Mouse (Mus musculus) spleen, adult 18-20 months (tissue): ENCODE data around the gene Dock8.

Experiments
- DNase-seq, 2 experiments: peaks; one replicate each; pipeline ENCODE4 v3.0.0; 2022; ENCODE audit warnings: mixed read lengths in 2 of 2

The Dock8 gene

DNA sequence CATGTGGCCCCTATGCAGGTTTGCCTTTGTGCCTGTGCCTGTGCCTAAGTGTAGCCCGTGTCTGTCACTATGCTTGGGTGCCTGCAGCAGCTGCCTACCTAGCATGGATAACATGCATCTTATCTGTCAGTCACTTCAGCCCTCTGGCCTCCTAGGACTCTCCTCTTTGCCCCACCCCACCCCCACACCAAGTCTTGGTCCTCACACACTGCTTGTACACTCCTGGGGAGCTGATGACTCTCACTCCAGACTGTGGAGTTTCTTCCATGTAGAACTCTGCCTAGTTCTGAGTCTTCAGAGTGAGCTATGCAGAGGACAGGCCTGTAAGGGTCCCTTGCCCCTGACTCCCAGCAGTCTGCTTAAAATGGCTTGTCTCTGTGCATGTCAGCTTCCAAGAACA, 136.8 kb downstream of the Dock8 start:
- no peak for DNase-seq

DNA sequence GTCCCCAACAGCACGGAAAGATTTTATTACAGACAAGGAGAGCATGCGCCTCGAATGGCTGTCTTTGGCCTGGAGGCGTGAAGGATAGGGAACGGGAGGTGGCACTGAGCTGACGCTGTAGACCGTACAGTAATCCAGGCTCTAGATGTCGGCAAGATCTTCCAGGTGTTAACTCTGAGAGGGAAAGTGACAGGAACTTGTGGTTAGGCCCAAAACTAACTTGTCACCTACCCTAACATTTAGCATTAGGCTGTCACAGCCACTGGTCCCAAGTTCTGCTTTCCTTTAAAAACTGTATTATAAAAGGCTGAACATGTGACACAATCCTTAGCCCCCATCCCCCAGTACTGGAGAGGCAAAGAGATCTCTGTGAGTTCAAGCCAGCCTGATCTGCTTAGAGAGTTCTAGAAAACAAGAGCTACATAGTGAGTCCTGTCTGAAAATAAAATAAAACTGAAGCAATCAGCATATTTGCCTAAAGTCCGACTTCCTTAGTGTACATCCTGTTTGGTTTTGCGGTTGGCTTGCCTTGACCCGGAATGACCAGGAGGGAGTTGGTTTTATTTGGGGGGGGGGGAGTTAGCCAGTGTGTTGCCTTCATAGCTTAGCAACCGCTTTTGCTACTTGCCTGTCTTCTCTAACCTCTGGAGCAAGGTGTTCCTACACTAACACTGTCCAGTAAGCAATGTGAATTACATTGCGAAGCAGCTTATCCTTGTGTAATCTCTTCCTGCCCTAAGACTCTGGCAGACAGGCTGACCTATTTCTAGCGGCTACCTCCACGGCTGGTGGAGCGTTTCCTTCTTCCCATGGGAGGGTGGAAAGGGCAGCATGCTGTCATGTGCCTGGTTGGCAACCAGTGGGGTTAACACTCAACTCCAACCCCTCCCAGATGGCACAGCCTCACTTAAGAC, 138.8 kb downstream of the Dock8 start:
- DNase-seq = no peak

DNA sequence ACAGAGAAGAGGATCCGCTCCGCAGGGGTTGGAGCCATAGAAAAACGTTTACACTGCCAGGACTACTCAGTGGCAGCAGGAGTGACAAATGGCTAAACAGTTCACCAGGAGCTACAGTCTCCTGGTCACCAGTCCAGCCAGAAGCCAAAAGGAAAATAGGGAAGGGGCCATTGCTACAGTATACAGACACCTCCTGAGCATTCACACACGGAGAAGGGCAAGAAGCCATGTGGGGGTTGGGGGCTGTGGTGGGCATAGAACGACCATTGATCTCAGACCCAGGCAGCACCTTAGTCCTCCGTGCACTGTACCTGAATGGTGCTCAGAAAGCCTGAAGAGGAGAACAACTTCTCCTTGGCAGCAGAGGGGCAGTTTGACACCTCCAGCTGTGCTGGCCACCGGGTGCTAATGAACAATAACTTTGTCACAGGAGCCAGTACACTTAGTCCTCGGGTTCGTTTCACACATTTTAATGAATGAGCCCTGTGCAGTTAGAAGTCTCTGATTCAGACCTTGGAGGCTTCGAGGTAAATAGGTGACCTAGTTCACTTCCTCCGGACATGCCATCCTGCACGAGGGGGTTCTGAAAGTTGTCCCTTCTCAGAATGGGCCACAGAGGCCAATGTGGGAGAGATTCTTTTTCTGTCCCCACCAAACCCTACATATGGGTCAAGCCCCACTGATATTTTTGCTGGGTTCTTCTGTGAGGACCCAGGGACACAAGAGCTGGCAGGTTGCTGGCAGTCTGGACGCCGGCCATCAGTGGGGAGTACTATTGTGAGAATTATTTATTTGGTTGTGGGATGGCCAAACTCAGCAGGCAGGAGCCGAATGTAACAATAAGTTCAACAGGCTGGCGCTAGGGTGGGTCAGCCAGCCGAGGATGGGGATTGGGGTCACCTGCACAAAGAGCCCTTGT, 145.0 kb downstream of the Dock8 start:
- DNase-seq = no peak

DNA sequence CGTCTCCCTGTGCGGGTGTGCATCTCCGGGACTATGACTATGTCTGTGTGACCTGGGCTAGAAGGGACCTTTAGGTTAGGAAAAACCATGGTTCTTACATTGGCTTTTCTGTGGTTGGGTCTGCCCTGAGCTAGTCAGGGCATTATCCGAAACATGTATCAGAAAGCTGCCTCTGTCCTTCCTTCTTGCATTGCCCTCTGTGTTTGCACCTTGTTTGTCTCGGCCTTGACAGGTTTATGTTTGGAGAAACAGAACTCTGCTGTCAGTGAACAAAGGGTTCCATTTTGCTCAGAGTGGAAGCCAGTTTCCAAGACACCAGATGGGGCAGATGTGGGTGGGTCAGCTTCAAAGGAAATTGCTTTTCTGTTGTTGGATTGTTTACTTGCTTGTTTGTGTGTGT, 145.8 kb downstream of the Dock8 start:
- no peak for DNase-seq

DNA sequence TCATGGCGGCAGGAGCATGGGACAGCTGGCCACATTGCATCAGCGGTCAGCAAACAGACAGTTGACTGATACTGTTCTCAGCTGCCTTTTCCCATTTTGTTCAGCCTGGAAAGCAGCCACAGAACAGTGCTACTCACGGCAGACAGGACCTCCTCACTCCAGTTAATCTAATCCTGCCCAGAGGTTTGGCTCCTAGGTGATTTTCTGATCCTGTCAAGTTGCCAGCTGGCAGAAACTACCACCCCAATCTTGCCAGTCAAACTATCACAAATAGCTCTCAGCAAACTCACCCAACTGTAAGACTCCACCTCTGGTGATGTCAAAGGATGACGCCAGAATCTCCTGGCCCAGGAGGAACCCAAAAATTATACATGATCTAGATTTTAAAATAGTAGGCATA, 146.8 kb downstream of the Dock8 start:
- no peak for DNase-seq

DNA sequence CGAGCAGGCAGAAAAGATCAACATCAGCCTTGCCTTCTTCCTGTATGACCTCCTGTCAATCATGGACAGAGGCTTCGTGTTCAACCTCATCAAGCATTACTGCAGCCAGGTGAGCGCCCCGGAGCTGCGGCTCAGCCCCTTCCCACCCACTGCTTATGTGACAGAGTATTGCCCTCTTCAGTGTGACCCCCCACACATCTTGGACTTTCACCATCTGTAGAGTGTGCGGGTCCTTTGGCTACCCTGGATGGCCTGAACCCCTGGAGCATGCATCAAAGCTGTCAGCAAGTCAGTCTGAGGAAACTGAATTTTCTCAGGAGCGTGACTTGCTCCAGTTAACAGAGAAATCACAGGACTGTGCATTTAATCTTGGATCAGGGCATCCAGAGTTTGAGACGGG, 150.5 kb downstream of the Dock8 start:
- no peak for DNase-seq

DNA sequence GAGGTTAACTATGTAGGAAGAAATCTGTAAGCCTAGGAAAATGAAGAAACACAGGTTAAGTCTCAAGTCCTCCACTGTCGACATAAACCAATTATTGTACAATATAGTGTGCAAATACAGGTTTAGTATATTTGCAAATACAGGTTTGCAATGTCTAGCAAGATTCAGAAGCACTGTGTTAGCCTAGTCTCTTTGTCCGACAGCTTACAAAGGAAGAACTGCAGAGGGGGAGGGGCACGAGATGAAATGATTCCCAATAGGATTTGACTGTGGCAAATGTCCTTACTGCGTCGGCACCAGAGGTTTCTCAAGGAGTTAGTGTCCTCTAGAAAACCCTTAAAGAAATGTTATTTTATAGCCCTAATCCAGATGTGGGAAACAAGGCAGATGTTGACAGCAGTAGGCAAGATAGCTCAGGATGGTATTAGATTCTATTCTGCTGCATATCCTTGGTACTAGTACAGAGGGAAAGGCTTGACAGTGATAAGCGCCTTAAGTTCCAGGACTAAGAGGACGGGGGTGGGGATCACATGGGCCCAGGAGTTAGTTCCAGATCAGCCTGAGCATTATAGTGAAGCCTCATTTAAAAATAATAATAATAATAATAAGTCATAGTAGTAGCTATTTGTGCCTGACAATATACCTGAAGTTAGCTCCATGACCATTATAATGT, 155.3 kb downstream of the Dock8 start:
- no peak for DNase-seq

DNA sequence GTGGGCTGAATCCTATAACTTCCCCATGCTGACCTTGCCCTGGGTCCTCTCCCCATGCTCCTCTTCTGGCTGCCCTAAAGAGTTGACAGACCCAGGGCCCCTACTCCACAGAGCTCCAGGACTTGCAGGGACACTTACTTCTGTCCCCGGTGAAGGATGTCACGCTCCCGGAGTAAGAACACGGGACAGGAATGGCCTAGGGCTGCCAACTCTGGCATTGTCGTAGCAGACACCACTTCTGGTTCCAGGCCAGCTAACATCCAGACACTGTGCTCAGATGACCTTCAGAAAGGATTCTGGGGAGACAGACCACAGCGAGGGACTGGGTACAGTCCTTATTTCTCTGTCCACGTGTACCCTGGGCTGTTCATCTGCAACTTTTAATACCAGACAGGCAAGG, 155.9 kb downstream of the Dock8 start:
- no peak for DNase-seq

DNA sequence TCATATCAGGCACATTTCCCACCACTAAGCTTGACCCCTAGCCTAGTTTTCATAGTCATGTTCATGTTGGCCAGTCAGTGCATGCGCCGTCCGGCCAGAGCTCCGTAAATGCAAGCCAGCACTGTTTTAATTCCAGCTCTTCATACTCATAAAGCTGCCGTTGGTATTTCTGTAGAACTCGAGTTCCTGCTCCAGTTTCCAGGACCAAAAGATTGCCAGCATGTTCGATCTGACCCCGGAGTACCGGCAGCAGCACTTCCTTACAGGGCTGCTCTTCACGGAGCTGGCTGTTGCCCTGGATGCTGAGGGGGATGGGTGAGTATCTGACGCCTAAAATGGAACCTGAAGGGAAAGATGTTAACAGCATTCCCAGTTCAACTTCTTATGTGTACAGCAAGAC, 156.4 kb downstream of the Dock8 start:
- no peak for DNase-seq

DNA sequence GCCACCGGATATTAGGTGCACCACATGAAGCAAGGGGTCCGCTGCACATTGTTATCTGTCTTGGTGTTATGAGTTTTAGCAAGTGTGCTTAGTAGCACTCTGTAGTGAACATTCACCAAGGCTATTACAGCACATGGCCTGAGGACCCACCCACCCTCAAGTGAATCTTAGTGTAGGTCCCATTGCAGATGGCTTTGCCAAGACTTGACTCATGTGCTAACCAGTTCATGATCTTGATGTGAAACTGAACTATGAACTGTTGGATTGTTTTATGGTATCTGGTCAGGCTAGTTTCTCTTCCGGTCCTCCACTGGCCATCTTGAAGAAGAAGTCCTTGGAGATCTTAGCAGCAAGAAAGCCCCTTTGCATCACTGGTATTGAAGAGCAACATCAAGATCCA, 162.9 kb downstream of the Dock8 start:
- no peak for DNase-seq

DNA sequence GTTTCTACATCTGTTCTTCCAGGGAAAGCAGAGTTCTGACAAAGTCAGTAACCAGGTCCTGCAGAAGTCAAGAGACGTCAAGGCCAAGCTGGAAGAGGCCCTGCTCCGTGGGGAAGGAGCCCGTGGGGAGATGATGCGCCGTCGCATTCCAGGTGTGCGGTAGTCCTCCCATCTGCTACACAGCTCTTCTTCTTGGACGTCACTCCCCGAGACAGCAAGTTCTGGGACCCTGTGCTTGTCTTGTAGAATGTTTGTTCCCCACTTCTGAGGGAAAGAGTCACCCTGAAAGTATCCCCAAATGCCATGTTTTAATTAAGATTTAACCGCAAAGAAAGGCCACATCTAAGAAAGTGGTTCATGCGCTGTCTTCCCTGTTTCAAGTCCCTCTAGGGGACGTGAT, 164.1 kb downstream of the Dock8 start:
- no peak for DNase-seq

DNA sequence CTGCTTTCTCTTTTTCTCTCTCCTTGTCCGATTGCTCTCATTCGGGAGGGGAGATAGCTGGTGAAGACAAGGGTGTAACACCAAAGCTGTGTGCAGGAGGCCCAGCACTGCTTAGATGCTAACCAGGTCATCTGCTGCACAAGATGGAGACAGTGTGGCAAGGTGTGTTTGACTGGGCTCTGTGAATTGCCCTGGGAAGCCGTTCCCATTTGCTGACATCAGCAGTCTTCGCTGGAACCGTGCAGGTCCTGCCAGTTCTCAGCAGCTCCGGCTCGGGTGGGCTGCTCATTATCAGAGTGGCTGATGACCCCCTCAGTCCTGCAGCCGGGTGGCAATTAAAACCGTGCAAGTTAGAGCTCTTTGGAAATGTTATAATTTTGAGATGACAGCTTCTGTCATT, 167.1 kb downstream of the Dock8 start:
- no peak for DNase-seq

DNA sequence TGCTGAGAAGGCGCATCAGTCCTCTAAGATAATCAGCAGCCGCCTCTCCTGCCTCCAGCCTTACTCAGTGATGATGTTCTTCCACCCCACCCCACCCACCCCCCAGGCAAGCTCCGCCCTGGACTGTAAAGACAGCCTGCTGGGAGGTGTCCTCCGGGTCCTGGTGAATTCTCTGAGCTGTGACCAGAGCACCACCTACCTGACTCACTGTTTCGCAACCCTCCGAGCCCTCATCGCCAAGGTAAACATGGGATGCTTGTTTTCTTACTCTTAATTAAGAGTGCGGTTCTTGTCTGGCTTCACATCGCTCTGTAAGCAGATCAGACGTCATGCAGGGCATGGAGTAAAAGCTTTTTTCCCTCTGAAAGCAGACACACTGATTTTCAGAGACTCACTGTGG, 172.1 kb downstream of the Dock8 start:
- DNase-seq = no peak

DNA sequence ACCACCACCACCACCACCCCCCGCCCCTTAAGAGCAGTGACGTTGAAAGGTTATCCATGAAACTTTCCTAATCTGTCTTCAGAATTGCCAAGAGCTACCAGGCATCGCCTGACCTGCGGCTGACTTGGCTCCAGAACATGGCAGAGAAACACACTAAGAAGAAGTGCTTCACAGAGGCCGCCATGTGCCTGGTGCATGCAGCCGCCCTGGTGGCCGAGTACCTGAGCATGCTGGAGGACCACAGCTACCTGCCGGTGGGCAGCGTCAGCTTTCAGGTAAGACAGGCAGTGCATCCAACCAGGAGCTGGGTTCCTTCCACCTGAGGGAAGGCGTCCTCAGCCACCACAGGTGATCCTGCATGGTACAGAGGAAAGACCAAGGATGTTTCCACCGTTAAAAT, 177.4 kb downstream of the Dock8 start:
- no peak for DNase-seq

DNA sequence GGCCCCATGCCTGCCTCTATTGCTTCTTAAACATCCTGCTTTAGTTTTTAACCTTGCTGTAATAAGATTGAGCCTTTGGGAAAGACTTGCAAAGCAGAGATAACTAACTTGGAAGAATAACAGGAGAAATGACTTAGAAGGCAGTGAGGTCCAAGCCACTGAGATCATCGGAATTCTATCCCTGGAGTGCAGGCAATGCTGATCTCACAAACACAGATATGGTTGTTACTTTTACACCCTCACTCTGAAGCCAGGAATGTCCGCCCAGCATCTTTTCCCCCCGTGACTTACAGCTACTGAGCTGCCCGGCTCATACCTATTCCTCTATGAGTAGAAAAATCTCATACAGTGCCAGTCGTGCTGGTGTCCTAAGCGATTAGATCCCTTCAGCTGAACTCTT, 180.7 kb downstream of the Dock8 start:
- DNase-seq = no peak

DNA sequence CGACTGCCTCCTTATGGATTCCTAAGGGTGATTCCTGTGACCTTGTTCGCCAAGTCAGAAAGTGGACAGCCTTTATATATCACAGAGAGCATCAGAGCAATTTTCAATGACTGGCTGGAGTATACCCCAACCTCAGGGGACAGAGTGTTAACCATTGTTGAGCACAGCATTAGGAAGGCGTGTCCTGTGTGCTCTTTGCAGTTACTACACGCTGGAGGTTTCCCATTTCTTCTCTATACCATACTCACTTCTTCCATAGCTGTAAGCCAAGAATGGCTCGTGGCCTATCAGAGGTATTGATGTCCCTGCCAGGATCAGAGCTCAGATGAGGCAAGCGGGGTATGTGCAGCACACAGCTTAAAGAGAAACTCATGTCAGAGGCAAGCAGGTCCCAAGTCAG, 181.2 kb downstream of the Dock8 start:
- no peak for DNase-seq

DNA sequence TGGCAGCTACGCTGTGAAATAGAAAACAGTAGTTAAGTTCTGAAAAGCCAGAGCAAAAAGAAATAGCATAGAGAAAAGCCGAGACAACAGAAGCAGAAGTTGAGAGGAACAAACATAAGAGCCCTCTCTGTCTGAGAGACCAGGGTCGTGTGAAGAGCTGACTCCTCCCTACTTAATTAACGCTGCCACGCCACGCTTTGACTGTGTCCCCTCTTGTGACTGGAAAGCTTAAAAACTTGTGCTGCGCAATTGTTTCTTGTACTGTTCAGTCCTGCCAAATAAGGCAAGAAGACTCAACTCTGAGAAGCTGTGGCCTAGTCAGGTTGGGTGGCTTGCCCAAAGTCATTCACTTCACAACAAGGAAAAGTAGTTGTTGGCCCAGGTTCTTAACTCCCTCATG, 184.7 kb downstream of the Dock8 start:
- DNase-seq = no peak

DNA sequence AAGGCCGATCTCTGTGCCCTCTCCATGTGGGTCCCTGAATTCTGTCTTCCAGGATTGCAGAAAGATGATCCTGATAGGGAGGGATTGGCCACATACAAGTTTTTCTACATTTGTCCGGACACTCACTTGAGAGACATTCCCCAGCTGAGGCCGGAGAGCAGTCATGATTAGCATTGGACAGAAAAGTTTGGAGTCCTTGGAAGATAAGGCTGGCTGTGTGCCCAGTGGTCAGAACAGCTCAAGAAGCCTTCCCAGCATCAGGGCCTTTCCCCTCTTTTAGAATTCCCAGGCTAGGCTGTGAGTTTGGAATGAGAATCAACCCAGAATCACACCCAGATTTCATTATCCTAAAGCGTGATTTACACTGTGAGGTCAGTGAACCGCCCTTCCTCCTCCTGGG, 187.0 kb downstream of the Dock8 start:
- DNase-seq = no peak

DNA sequence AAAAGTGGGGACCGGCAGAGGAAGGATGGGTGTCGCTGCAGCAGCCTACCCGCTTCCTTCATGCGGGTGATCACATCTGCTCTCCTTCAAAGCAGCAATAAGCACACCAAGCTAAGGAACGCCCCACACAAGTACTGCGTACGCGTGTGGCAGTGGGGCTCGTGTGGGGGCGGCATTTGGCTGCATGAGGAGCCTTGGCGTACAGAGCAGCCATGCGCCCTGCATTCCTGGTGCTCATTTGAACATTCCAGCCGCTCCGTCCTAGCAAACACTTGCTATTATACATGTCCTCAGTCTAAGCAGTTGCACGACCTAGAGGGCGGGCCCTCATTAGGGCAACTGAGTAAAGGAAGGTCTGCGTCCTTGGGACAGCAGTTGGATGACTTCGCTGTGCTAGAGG, 188.3 kb downstream of the Dock8 start:
- no peak for DNase-seq

DNA sequence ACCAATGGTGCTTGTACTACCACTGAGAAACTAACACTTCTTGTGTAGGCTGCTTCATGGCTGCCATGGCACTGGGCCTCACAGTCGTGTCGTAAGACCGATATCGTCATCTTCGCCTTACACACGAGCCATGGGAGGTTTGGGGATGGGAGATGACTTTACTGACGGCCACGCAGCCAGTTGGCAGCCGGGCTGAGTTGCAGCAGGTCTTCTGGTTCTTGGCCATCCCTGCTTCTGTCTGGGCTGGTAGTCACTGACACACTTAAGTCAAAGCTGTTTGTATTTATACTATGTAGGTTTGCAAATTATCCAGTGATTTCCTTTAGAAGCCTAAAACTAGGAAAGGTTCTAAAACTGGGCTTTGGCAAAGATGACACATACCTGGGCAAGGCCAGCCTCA, 194.4 kb downstream of the Dock8 start:
- no peak for DNase-seq

DNA sequence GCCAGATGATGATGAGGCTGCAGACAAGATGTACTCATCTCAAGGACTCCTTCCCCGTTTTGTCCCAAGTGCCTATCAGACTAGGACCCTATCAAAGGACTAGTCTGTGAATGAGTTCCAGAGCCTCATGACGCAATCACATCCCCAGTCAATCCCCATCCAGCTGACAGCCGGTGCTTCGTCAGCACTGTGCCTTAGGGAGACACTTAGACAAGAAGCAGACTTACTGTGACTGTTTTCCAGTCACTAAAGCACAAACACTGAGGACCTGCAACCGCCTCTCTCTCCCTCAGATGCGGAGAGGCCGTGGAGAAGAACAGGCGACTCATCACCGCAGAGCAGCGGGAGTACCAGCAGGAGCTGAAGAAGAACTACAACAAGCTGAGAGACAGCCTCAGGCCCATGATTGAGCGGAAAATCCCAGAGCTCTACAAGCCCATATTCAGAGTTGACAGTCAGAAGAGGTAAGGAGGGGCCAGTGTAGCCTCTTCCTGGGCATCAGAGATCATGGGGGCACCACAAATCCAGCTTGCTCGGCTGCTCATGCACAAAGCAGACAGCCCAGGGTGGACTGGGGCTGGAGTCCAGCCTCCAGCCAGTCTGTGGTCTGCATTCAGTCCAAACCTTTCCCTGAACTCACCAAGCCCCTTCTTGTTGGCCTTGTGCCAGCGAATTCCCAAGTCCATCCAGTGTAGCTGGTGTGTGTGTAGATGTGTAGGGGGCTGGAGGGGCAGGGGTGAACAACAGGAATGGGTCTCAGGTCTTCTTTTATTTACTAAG, 200.9 kb downstream of the Dock8 start:
- no peak for DNase-seq

DNA sequence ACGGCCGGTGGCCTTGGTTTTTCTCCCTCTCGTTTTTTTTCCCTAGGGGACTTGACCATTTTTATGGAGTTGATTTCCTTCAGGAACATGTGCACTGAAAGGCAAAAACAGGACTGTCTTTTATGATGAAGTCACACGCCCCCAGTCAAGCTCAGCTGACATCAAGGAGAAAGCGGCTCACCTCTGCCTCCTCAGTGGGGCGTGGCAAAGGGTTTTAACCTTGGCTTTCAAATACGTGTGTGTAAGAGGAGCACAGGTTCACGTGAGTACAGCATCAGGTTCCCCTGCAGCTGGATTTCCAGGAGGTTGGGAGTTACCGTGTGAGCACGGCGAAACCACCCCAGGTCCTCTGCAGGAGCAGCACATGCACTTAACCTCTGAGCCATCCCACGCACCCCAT, 203.7 kb downstream of the Dock8 start:
- no peak for DNase-seq

DNA sequence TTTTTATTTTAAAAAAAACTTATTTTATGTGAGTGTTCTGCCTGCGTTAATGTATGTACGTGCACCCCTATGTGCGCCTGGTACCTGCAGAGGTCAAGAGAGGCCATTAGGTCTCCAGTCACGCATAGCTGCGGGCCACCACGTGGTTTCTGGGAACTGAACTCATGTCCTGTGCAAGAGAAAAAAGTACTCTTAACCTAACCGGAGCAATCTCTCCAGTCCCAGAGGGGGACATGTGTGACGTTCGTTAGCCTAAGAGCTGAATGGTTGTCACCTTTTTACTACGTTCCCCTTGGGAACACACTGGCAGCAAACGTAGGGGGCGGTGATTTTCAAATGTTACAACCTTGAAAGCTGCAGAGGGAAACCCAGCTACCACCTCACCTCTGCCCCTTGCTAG, 207.6 kb downstream of the Dock8 start:
- DNase-seq = no peak
